Mouse (Mus musculus) midbrain, embryonic 11.5 days (tissue): ENCODE results near the gene Gabra5. TPM values are rescaled to one million over a fixed set of nuclear protein-coding genes. Genes with fewer than 3 reads are reported as not detected.

Source experiments
- ATAC-seq: fragments of 200-750 bp; cut with Nextera tagmentation; 2 replicates; pipeline ENCODE4 v1.8.0; 2017; ENCODE audit warnings: moderate TSS enrichment, moderate library complexity; ENCODE audit not compliant: low FRiP score
- DNase-seq: peaks from one replicate; pipeline ENCODE4 v3.0.0; 2015; ENCODE audit warnings: low spot score; ENCODE audit errors: missing footprints
- H3K27ac ChIP-seq: fragments of 300-500 bp; sonication (generic); 2 replicates; pipeline ENCODE4 v1.5.1; 2014; ENCODE audit warnings: low read depth, low read length
- H3K27me3 ChIP-seq: fragments of 300-500 bp; sonication (generic); 2 replicates; pipeline ENCODE4 v1.6.1; 2014; ENCODE audit warnings: mild to moderate bottlenecking, low read length, moderate library complexity, mixed read lengths; ENCODE audit not compliant: control insufficient read depth, insufficient read depth
- H3K36me3 ChIP-seq: fragments of 300-500 bp; sonication (generic); 2 replicates; pipeline ENCODE4 v1.6.1; 2014; ENCODE audit warnings: mild to moderate bottlenecking, low read length, moderate library complexity, mixed read lengths; ENCODE audit not compliant: control insufficient read depth, insufficient read depth
- H3K4me1 ChIP-seq: fragments of 300-500 bp; sonication (generic); 2 replicates; pipeline ENCODE4 v1.6.1; 2014; ENCODE audit warnings: low read length; ENCODE audit not compliant: control insufficient read depth, insufficient read depth
- H3K4me2 ChIP-seq: fragments of 300-500 bp; sonication (generic); 2 replicates; pipeline ENCODE4 v1.6.1; 2014; ENCODE audit warnings: mild to moderate bottlenecking, moderate library complexity
- H3K4me3 ChIP-seq: fragments of 300-500 bp; sonication (generic); 2 replicates; pipeline ENCODE4 v1.5.1; 2014; ENCODE audit warnings: low read depth, low read length
- H3K9ac ChIP-seq: fragments of 300-500 bp; sonication (generic); 2 replicates; pipeline ENCODE4 v1.6.1; 2014; ENCODE audit warnings: low read length
- H3K9me3 ChIP-seq: fragments of 300-500 bp; sonication (generic); 2 replicates; pipeline ENCODE4 v1.6.1; 2016; ENCODE audit warnings: low read length; ENCODE audit not compliant: control insufficient read depth
- WGBS: fragments of 180-500 bp; shearing (Covaris S2); extraction: QIAGEN DNeasy Blood & Tissue Kit; methylation state at CpG from one replicate; pipeline ENCODE4 v1.1.7; 2014; 5-methylcytosine and 5-hydroxymethylcytosine counted together
- polyA plus RNA-seq: library from polyadenylated mRNA; unstranded; fragments of >200 nt; fragmentation: Nextera tagmentation; extraction: Ambion mirVana; gene quantifications from 2 replicates; pipeline ENCODE4 v1.2.1, GENCODE M21; 2014

Gabra5 gene
- polyA plus RNA-seq, 1 experiment from 2014 or later, result 1.4 TPM

- ATAC-seq (no peak), DNase-seq (no peak)
- WGBS, result 88% methylated on average over 6 of the region's 6 CpGs
- Histone ChIP-seq H3K9me3 (no peaks in the 10 kb centered on the region), H3K4me3 (no peak overlapping the region), H3K4me2 (no peak overlapping the region), H3K27ac (no peak overlapping the region), H3K27me3 (no peaks in the 10 kb centered on the region), H3K36me3 (no peaks in the 10 kb centered on the region), H3K4me1 (no peaks in the 10 kb centered on the region), H3K9ac (no peak overlapping the region)
Measured at GRCm38 (mm10) chr7:57363812-57364211, 146.0 kb downstream of the Gabra5 start.

- Histone ChIP-seq H3K27me3 (no peaks in the 10 kb centered on the region), H3K4me2 (no peak overlapping the region), H3K9ac (no peak overlapping the region), H3K4me3 (no peak overlapping the region), H3K36me3 (no peaks in the 10 kb centered on the region), H3K9me3 (no peaks in the 10 kb centered on the region), H3K4me1 (no peaks in the 10 kb centered on the region), H3K27ac (no peak overlapping the region)
- ATAC-seq (no peak), DNase-seq (no peak)
- 40% methylated on average over 6 of the region's 6 CpGs for WGBS
Measured at GRCm38 (mm10) chr7:57357871-57358540, 151.9 kb downstream of the Gabra5 start.

Other genes with a start within 250 kb of the Gabra5 start
- 0.03 and 0.31 TPM in 2 replicates for gene Gabrg3, start 122.9 kb downstream of the Gabra5 start, polyA plus RNA-seq
- 11.7 and 13.3 TPM in 2 replicates for gene Gabrb3, start 90.4 kb downstream of the Gabra5 start, polyA plus RNA-seq